Mouse (Mus musculus): ENCODE measurements around the gene Prss53. TPM values are rescaled to one million over a fixed set of nuclear protein-coding genes. Genes with fewer than 3 reads are reported as not detected.

Gene Prss53
- total and polyA plus RNA-seq, 3 experiments: 0.30 TPM; not detected in 2

DNA sequence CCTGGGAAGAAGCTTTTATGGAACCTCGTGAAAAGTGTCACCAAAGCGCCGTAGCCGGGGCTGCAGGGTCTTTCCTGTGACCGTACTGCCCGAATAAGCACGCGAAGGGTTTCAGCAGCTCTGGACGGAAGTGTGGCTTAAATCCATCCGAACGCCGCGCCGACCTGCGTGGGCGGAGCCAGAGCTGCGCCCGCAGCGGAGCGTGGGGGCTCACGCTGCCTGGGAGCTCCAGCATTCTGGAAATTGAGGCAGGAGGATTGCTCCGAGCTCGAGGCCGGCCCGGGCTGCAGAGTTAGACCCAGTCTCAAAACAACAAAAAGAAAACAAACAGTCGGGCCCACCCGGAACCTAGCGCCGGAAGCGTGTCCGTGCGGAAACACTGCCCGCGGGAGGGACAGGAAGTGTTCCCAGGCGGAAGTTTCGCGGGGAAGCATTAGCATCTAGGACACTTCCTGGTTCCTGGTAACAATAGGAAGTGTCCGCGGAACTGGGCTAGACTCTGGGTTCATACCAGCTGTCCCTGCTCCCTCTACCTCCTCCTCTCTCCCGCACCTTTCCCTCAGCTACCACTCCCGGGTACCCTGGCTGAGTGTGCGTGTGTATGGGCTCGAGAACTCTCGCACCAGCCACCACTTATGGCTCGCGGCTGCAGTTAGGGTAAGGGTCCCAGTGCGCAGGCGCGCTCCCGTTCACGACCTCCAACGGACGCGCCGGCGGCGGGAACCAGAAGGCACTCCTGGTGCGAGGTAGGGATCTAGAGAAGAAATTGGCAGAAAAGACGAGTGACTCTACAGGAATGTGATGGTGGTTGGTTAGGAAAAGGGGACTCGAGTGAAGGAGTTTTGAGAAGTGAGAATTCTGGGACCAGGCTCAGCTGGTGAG lies 14.1 kb downstream of the Prss53 start, which contains the start of gene Zfp668:
Zfp668 (minus strand) TSS at position 362 of the 882 bp plus-strand sequence.
- H3K27ac ChIP-seq (ENCODE audit: insufficient read depth, low read depth): peak within 1 kb of the TSS; percentile 78
- peaks cover 6 to 33% of the 10 kb centered on the region in 2 experiments for H3K4me1 ChIP-seq (ENCODE audit: control insufficient read depth in 1 of 2, insufficient read depth in 2 of 2)
- in situ Hi-C loops (cut with MboI; ENCODE audit: low pct_ligation_motif_present, low pct_unique_long_range_greater_than_20kb, low sequenced_read_pairs) (no loop called here), dilution Hi-C loops (cut with MboI; ENCODE audit: extremely low pct_ligation_motif_present, extremely low pct_unique_long_range_greater_than_20kb, low sequenced_read_pairs) (no loop called here)
- peak; percentile 95 for DNase-seq (ENCODE audit: extremely low read depth)
- TF ChIP-seq ETS1 (conservative IDR thresholded peaks at IDR 0.05; ENCODE audit: low read depth, low read length): no peak
- peak; percentile 66 for TF ChIP-seq CHD2 (IDR thresholded peaks at IDR 0.05; ENCODE audit: low read length)
- no peak for TF ChIP-seq UBTF (IDR thresholded peaks at IDR 0.05; ENCODE audit: low read depth, low read length)
- peak; percentile 56 for TF ChIP-seq ZMIZ1 (IDR thresholded peaks at IDR 0.05; ENCODE audit: low read depth, low read length)
- TF ChIP-seq PAX5 (IDR thresholded peaks at IDR 0.05; ENCODE audit: low read length): no peak
- peak; percentile 70 for TF ChIP-seq NELFE (IDR thresholded peaks at IDR 0.05; ENCODE audit: low read depth, low read length)
- TF ChIP-seq MAX (IDR thresholded peaks at IDR 0.05; ENCODE audit: low read length): peak; percentile 58
- peak; percentile 71; the same call in 1 of the 2 replicates for TF ChIP-seq POLR2AphosphoS2 (IDR thresholded peaks at IDR 0.05; ENCODE audit: low read depth, low read length)
- TF ChIP-seq CHD1 (IDR thresholded peaks at IDR 0.05; ENCODE audit: low read depth, low read length): no peak
- TF ChIP-seq HCFC1 (IDR thresholded peaks at IDR 0.05; ENCODE audit: low read depth, low read length): peak; percentile 96
- no peak for TF ChIP-seq MAZ (IDR thresholded peaks at IDR 0.05; ENCODE audit: low read depth, low read length)
- no peak for TF ChIP-seq SMC3 (IDR thresholded peaks at IDR 0.05; ENCODE audit: low read depth, low read length)
- TF ChIP-seq E2F4 (IDR thresholded peaks at IDR 0.05; ENCODE audit: insufficient replicate concordance, low read depth, low read length): no peak; the same call in 1 of the 2 replicates
- no peak for TF ChIP-seq EP300 (IDR thresholded peaks at IDR 0.05; ENCODE audit: low read length)
- peak; percentile 53; the same call in 1 of the 2 replicates for TF ChIP-seq TBP (conservative IDR thresholded peaks at IDR 0.05; ENCODE audit: low read depth, low read length)
- no peak for TF ChIP-seq JUND (conservative IDR thresholded peaks at IDR 0.05; ENCODE audit: low read depth, low read length)
- TF ChIP-seq KAT2A (IDR thresholded peaks at IDR 0.05; ENCODE audit: insufficient replicate concordance, low read length): peak; percentile 93; the same call in 1 of the 2 replicates
- peak; percentile 56; the same call in 1 of the 2 replicates for TF ChIP-seq TCF12 (IDR thresholded peaks at IDR 0.05; ENCODE audit: low read depth, low read length)
- TF ChIP-seq USF2 (conservative IDR thresholded peaks at IDR 0.05; ENCODE audit: low read depth, low read length): no peak
- TF ChIP-seq USF1 (IDR thresholded peaks at IDR 0.05; ENCODE audit: low read depth, low read length): no peak
- TF ChIP-seq ZC3H11A (IDR thresholded peaks at IDR 0.05; ENCODE audit: low read depth, low read length): no peak
- TF ChIP-seq NRF1 (IDR thresholded peaks at IDR 0.05; ENCODE audit: low read depth, low read length): peak; percentile 85
- TF ChIP-seq MAFK (IDR thresholded peaks at IDR 0.05; ENCODE audit: insufficient replicate concordance, low read length): no peak
- TF ChIP-seq ZKSCAN1 (IDR thresholded peaks at IDR 0.05; ENCODE audit: borderline replicate concordance, low read depth, low read length): no peak
- TF ChIP-seq RAD21 (IDR thresholded peaks at IDR 0.05; ENCODE audit: low read depth, low read length): no peak
- no peak for TF ChIP-seq JUN (IDR thresholded peaks at IDR 0.05; ENCODE audit: insufficient read depth, low read depth, low read length)
- no peak for TF ChIP-seq BHLHE40 (IDR thresholded peaks at IDR 0.05; ENCODE audit: low read depth, low read length)
- 0 out of 2 replicates have a peak, but pooled peaks have one; percentile 32 for TF ChIP-seq RCOR1 (conservative IDR thresholded peaks at IDR 0.05; ENCODE audit: low read depth, low read length)
- no peak for TF ChIP-seq CTCF (conservative IDR thresholded peaks at IDR 0.05 in 1 of 2, IDR thresholded peaks at IDR 0.05 in 1 of 2; ENCODE audit: low read depth in 2 of 2, low read length in 2 of 2)
- peak; percentile 99 for TF ChIP-seq ELF1 (IDR thresholded peaks at IDR 0.05; ENCODE audit: low read depth, low read length)
- no peak for TF ChIP-seq ZNF384 (IDR thresholded peaks at IDR 0.05; ENCODE audit: low read depth, low read length)
- 0 out of 2 replicates have a peak, but pooled peaks have one; percentile 14 for TF ChIP-seq MXI1 (IDR thresholded peaks at IDR 0.05; ENCODE audit: low read depth, low read length)
- TF ChIP-seq MYC (IDR thresholded peaks at IDR 0.05; ENCODE audit: low read depth, low read length): peak; percentile 58; the same call in 1 of the 2 replicates
- TF ChIP-seq GABPA (IDR thresholded peaks at IDR 0.05; ENCODE audit: insufficient replicate concordance, low read depth, low read length): peak; percentile 31; the same call in 1 of the 2 replicates
- 0 out of 2 replicates have a peak, but pooled peaks have one; percentile 55 for TF ChIP-seq MEF2A (IDR thresholded peaks at IDR 0.05; ENCODE audit: borderline replicate concordance, low read depth, low read length)
- peak; percentile 67 for TF ChIP-seq POLR2A (IDR thresholded peaks at IDR 0.05; ENCODE audit: low read depth, low read length)
- TF ChIP-seq SIN3A (IDR thresholded peaks at IDR 0.05; ENCODE audit: low read length): peak; percentile 96
- TF ChIP-seq IRF4 (IDR thresholded peaks at IDR 0.05; ENCODE audit: low read depth, low read length): peak; percentile 68; the same call in 1 of the 2 replicates
- peaks cover 35% of the 10 kb centered on the region for H3K9me3 ChIP-seq (replicated peaks; ENCODE audit: low read length)
- peak within 1 kb of the TSS; percentile 95 for H3K4me2 ChIP-seq (ENCODE audit: insufficient read depth, low read depth, poor library complexity, severe bottlenecking)
- H3K27me3 ChIP-seq (replicated peaks): no peaks in the 10 kb centered on the region
- peak within 1 kb of the TSS; percentile 66 to 99 (median 98) for H3K4me3 ChIP-seq (replicated peaks in 1 of 3; ENCODE audit: low read depth in 2 of 3, low read length in 2 of 3, poor library complexity in 1 of 3)
- H3K9ac ChIP-seq (ENCODE audit: insufficient read depth, low read depth): peak within 1 kb of the TSS; percentile 87
- peaks cover 35 to 55% of the 10 kb centered on the region in 2 experiments for H3K36me3 ChIP-seq (replicated peaks in 1 of 2; ENCODE audit: control insufficient read depth in 1 of 2, insufficient read depth in 1 of 2, low read length in 1 of 2)
- H3K79me2 ChIP-seq (replicated peaks; ENCODE audit: control insufficient read depth, extremely low read depth, insufficient read depth, poor library complexity, severe bottlenecking): peaks cover 27% of the 10 kb centered on the region

Measured in CH12.LX (cell line).